In genomic region chr5:113580248-113580647, GRCm38 (mm10) we compare ENCODE assay signal across 9 mouse cellular contexts.
A peak's percentile ranks its signal among the peaks of the same experiment; 100 is the strongest.
DNase-seq lines count a peak whose midpoint lies in the region; ATAC-seq lines count a peak whose summit lies in the region.
"Had no signal": no experiment of that assay in that cellular context is flagged by ENCODE, and none has a peak within 500 bp of the region (broad histone marks: within the 10 kb centered on the region; RNA-seq: fewer than 3 reads in every experiment).

No protein-coding gene starts in this region.

- H3K4me2 ChIP-seq in midbrain, embryonic 14.5 days (ENCODE audit: low read length) = no peak overlapping the region
- H3K4me2 ChIP-seq: embryonic facial prominence, embryonic 13.5 days had no signal

- H3K27me3 ChIP-seq in midbrain, embryonic 14.5 days (ENCODE audit: control insufficient read depth, insufficient read depth, low read length) = no peaks in the 10 kb centered on the region
- H3K27me3 ChIP-seq: embryonic facial prominence, embryonic 13.5 days had no signal

- H3K36me3 ChIP-seq in midbrain, embryonic 14.5 days (ENCODE audit: control insufficient read depth, insufficient read depth, low read length) = no peaks in the 10 kb centered on the region

- peaks cover 7% of the 10 kb centered on the region; the same call in 1 of the 2 replicates for H3K4me1 ChIP-seq in midbrain, embryonic 14.5 days (ENCODE audit: control insufficient read depth, insufficient read depth, low read length)

- 46% methylated on average over 8 of the region's 8 CpGs for WGBS in midbrain, embryonic 14.5 days

- ATAC-seq in midbrain, embryonic 14.5 days (ENCODE audit: low FRiP score, low TSS enrichment) = no peak
- ATAC-seq in activated CD4-positive, CD25-positive, alpha-beta regulatory T cell, adult 4 months = no peak

- DNase-seq in kidney, postnatal 4 days = peak; percentile 51 to 55
- no peak for DNase-seq in kidney, adult 9 months
- DNase-seq in ES-CJ7 (ENCODE audit: low read depth, low spot score) = peak; percentile 89
- DNase-seq in c-Kit-positive CD71-positive TER-119-positive erythroid progenitor cells, embryonic 14.5 days (ENCODE audit: low spot score) = peak; percentile 21
- DNase-seq in midbrain, embryonic 14.5 days = peak; percentile 65
- no peak for DNase-seq in natural killer cell, adult 2 months (ENCODE audit: low spot score in 2 of 2)
- DNase-seq in yolk sac, embryonic 10.5 days (ENCODE audit: low spot score) = no peak

- H3K4me3 ChIP-seq in midbrain, embryonic 14.5 days (replicated peaks; ENCODE audit: low read depth, low read length) = no peak overlapping the region
- H3K4me3 ChIP-seq: embryonic facial prominence, embryonic 13.5 days had no signal

- H3K9me3 ChIP-seq in midbrain, embryonic 14.5 days (ENCODE audit: control insufficient read depth, low read length) = no peaks in the 10 kb centered on the region
- H3K9me3 ChIP-seq: embryonic facial prominence, embryonic 13.5 days had no signal

- no peak overlapping the region for H3K9ac ChIP-seq in midbrain, embryonic 14.5 days (replicated peaks; ENCODE audit: low read length)
- H3K9ac ChIP-seq: embryonic facial prominence, embryonic 13.5 days had no signal

- no peak overlapping the region for H3K27ac ChIP-seq in midbrain, embryonic 14.5 days (replicated peaks; ENCODE audit: low read depth, low read length)
- H3K27ac ChIP-seq: embryonic facial prominence, embryonic 13.5 days had no signal

Comparison
In these comparisons a context has a peak if more than half of its experiments do, and no peak if none do; other contexts are left out.
1. DNase-seq: peak in kidney, postnatal 4 days (2 of 2), ES-CJ7 (single experiment), c-Kit-positive CD71-positive TER-119-positive erythroid progenitor cells, embryonic 14.5 days (single experiment) and midbrain, embryonic 14.5 days (single experiment); none in kidney, adult 9 months (single experiment), natural killer cell, adult 2 months (0 of 2) and yolk sac, embryonic 10.5 days (single experiment).